Mouse (Mus musculus) ovary, adult 18-20 months (tissue): ENCODE results near the gene Rab40b.
"Not testable (repeated sequence)": the region's sequence is repeated elsewhere in the genome, so short reads cannot be mapped to it uniquely, and the experiment has no call there.

Experiments
- DNase-seq: peaks from one replicate; pipeline ENCODE4 v3.0.0; 2022; ENCODE audit warnings: low spot score, mixed read lengths

The Rab40b gene

DNA sequence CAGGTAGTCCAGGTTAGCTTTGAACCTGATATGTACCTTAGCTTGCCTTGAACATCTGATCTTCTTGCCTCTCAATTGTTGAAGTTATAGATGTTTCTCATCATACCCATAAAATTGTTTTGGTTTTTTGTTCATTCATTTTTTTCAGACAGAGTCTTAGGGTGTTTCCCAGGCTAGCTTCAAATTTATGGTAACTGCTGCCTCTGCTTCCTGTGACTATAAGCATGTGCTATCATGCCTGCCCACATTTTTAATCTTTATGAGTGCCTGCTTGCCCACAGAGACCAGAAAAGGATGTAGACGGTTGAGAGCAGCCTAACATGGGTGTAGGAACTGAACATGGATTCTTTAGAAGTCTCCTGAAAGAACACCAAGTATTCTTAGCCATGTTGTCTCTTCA lies 19.3 kb downstream of the Rab40b start:
- DNase-seq, result no peak

DNA sequence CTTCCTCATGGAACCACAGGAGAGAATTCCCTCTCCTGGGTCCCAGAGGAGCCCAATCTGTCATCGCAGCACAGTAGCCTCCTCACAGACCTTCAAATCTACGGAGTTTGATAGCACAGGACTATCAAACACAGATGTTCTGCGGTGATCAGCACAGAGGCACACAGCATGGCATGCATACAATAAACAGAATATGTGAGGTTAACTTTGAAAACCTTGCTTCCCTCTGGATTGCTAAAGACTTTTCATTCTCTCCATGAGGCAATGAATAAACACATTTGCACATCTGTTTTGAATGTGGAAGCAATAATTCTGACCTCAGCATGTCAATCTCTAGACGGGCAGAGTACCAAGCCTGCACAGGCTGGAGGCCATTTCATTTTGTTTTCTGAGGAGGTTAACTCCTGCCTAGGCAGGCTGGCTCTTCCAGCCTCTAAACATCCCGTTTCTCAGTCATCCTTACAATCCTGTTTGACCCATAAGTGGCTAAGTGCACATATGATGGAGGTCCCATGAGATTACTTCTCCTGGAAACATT lies 20.8 kb downstream of the Rab40b start:
- no peak for DNase-seq

DNA sequence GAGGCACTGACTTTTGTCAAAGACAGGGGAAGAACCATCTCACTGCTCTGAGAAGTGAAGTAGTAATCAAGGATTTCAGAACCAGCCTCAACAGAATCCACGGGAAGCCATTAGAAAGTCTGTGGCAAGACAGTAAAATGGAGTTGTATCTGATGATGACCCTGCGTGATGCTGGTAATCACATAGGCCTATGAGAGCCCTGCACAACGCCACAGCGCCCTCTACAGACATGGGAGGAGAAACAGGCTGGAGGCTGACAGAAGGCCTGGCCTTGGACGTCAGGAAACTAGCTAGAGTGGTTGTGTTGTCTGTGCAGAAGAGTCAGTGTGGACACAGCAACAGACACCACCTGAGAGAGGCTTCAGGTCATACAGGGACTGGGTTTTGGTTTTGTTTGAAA lies 25.8 kb downstream of the Rab40b start:
- peak; percentile 25 for DNase-seq

GRCm38 (mm10) chr11:121354091-121354707 lies 33.9 kb downstream of the Rab40b start, which contains the start of gene Wdr45b:
Gene Wdr45b, minus strand, starts transcription at chr11:121354445.
- peak; percentile 96 for DNase-seq

GRCm38 (mm10) chr11:121353326-121354090 lies 34.5 kb downstream of the Rab40b start:
- DNase-seq, result no peak

DNA sequence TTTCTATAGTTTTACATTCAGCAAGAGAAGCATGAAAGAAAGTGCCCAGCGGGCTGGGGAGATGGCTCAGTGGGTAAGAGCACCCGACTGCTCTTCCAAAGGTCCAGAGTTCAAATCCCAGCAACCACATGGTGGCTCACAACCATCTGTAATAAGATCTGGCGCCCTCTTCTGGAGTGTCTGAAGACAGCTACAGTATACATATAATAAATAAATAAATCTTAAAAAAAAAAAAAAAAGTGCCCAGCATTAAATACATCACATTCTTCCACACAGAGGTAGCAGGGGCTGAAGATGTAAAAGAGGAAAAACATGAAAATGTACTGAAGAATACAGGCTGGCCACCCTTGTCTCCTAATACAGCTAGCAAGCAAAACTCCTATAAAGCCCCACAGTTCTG lies 39.3 kb downstream of the Rab40b start:
- DNase-seq, result not testable (repeated sequence)

- DNase-seq, result no peak
Measured at GRCm38 (mm10) chr11:121348166-121348565, 39.9 kb downstream of the Rab40b start.

DNA sequence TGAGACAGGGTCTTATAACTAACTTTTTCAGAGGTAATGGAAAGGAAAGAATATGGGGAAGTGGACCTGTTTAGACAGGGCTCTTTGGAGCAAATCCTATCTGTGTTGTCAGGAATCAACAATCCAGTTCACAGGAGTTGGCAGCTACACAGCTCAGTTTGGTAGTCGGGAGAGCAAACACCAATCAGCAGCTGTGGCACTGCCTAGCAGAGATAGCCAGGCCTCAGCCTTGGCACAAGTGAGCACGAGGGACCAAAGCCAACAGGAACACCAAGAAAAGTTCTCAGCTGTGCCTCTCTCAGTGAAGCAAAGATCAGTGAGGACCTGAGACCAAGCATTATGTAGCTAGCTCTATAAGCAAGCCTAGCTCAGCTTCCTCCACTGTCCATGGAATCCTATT lies 41.0 kb downstream of the Rab40b start:
- peak; percentile 69 for DNase-seq

DNA sequence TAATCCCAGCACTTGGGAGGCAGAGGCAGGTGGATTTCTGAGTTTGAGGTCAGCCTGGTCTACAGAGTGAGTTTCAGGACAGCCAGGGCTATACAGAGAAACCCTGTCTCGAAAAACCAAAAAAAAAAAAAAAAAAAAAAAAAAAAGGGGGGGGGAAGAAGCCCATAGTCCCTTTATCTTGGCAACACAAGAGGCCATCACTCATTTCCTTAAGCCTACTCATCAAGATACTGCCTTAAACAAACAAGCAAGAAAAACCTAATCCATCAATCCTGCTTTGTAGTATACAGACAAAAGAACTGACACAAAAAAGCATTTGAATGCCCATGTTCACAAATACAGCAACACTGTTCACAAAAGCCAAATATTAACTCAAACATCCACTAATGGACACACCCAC lies 45.6 kb downstream of the Rab40b start:
- DNase-seq, result not testable (repeated sequence)

DNA sequence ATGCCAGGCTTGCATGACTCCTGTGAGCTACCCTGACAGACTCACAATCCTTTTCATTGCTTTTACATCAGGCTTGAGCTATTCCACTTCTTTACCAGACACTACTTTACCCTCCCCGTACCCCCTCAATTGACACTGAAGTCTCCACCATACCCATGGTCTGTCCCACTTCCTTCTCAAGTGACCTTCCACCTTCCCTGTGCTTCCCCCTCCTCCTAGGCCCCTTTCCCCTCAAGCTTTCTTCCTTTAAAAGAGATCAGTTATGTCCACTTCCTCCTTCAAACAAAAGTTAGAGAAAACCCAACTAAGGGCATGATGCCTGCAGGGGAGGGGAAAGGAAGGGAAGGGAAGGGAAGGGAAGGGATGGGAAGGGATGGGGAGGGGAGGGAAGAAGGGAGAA lies 47.8 kb downstream of the Rab40b start:
- DNase-seq, result no peak

GRCm38 (mm10) chr11:121339647-121340046 lies 48.4 kb downstream of the Rab40b start:
- no peak for DNase-seq

- no peak for DNase-seq
Measured at GRCm38 (mm10) chr11:121331641-121332040, 56.4 kb downstream of the Rab40b start.

DNA sequence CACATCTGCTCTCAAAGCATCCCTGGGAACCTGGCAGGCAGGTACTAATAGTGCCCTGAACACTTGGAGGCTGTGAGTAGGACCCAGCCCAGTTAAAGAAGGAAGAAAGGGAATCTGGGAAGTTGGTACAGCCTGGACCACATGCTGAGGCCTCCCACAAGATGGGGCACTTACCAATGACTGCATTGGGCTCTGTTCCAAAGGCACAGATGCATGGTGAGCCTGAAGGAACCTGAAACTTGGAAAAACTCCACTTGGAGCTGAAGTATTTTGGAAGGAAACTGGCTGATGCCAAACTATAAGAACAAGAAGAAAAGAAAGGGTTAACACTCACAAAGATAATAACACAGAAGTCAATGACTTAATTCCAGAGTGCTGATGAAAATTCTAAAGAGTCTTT lies 59.4 kb downstream of the Rab40b start:
- no peak for DNase-seq

DNA sequence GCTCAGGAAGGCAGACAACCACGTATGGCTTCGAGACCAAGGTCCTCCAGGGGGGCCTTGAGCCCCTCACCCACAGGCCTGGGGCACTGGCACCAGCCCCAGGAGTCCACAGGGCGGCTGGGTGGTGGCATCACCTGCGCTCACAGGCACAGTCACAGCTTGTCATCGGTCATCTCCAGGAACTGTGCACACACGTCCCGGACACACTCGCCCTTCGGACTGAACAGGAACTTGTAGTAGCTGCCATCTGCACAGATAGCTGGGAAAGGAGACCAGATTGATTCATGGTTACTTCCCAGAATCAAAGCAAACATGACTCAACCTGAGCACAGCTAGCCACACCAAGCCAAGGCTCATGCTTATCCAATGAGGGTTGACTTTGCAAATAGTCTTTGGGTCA lies 59.8 kb downstream of the Rab40b start:
- no peak for DNase-seq

DNA sequence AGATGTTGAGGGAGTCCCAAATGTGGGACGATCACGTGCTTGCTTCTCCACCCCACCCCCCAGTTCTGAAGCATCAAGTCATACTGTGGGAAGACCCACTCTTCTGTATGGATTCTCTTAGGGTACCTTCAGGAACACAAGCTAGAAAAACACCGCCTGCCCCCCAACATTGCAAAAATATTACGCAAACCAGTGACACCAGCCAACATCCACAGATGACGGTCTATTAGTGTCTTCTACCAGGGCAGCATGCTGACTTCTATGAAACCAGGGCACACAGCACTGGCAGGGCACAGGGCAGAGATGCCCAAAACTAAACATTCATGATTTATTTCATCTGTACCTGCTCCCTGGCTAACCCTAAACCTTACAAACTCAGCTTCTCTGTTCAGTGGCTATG lies 61.4 kb downstream of the Rab40b start:
- DNase-seq, result no peak

GRCm38 (mm10) chr11:121326034-121326433 lies 62.0 kb downstream of the Rab40b start:
- no peak for DNase-seq

GRCm38 (mm10) chr11:121307712-121308111 lies 80.3 kb downstream of the Rab40b start:
- not testable (repeated sequence) for DNase-seq

GRCm38 (mm10) chr11:121306608-121307007 lies 81.4 kb downstream of the Rab40b start:
- DNase-seq, result no peak
